Mouse (Mus musculus): ENCODE measurements around the gene Eefsec. TPM values are rescaled to one million over a fixed set of nuclear protein-coding genes. Genes with fewer than 3 reads are reported as not detected.

Eefsec gene
- 33.7 and 39.6 TPM in 2 replicates for polyA plus RNA-seq (2014; fragmentation: Nextera tagmentation; extraction: Ambion mirVana)

GRCm38 (mm10) chr6:88446063-88447002, at the start of gene Eefsec:
Gene Eefsec (minus strand): TSS chr6:88446539.
- no peaks in the 10 kb centered on the region for H3K36me3 ChIP-seq (ENCODE audit: control insufficient read depth, insufficient read depth, low read length)
- H3K27me3 ChIP-seq (ENCODE audit: control insufficient read depth, insufficient read depth, low read length), result no peaks in the 10 kb centered on the region
- WGBS, result 2% methylated on average over 72 of the region's 72 CpGs

GRCm38 (mm10) chr6:88493712-88494111, 47.4 kb upstream of the Eefsec start:
- no peak for ATAC-seq (ENCODE audit: low FRiP score)
- no peaks in the 10 kb centered on the region for H3K4me1 ChIP-seq (ENCODE audit: control insufficient read depth, insufficient read depth, low read length)
- no peak overlapping the region for H3K4me2 ChIP-seq
- H3K9me3 ChIP-seq (ENCODE audit: control insufficient read depth, low read length), result no peaks in the 10 kb centered on the region
- no peak overlapping the region for H3K4me3 ChIP-seq (ENCODE audit: low read depth, low read length)
- WGBS, result 93% methylated on average over 6 of the region's 6 CpGs
- DNase-seq (ENCODE audit: low spot score, missing footprints), result no peak
- H3K36me3 ChIP-seq (ENCODE audit: control insufficient read depth, insufficient read depth, low read length), result peaks cover 8% of the 10 kb centered on the region
- H3K27me3 ChIP-seq (ENCODE audit: control insufficient read depth, insufficient read depth, low read length), result no peaks in the 10 kb centered on the region
- no peak overlapping the region for H3K9ac ChIP-seq (ENCODE audit: low read length)
- H3K27ac ChIP-seq (ENCODE audit: low read depth, low read length), result no peak overlapping the region

More at GRCm38 (mm10) chr6:88446063-88447002, at the start of gene Eefsec:
- Histone ChIP-seq H3K4me2 (peak within 1 kb of the TSS; percentile 81), H3K4me3 (ENCODE audit: low read depth, low read length) (peak within 1 kb of the TSS; percentile 82), H3K4me1 (ENCODE audit: control insufficient read depth, insufficient read depth, low read length) (peaks cover 9% of the 10 kb centered on the region; the same call in 1 of the 2 replicates), H3K9ac (ENCODE audit: low read length) (peak within 1 kb of the TSS; percentile 92), H3K27ac (ENCODE audit: low read depth, low read length) (peak within 1 kb of the TSS; percentile 44; the same call in 1 of the 2 replicates), H3K9me3 (ENCODE audit: control insufficient read depth, low read length) (no peaks in the 10 kb centered on the region)
- peak; percentile 91 for ATAC-seq (ENCODE audit: low FRiP score)
- DNase-seq (ENCODE audit: low spot score, missing footprints), result peak; percentile 97

- WGBS, result 96% methylated on average over 12 of the region's 12 CpGs
- peaks cover 5% of the 10 kb centered on the region for H3K36me3 ChIP-seq (ENCODE audit: control insufficient read depth, insufficient read depth, low read length)
- no peak overlapping the region for H3K4me3 ChIP-seq (ENCODE audit: low read depth, low read length)
- no peak for DNase-seq (ENCODE audit: low spot score, missing footprints)
- H3K27me3 ChIP-seq (ENCODE audit: control insufficient read depth, insufficient read depth, low read length), result no peaks in the 10 kb centered on the region
- ATAC-seq (ENCODE audit: low FRiP score), result no peak
- H3K27ac ChIP-seq (ENCODE audit: low read depth, low read length), result no peak overlapping the region
- H3K4me2 ChIP-seq, result no peak overlapping the region
- H3K4me1 ChIP-seq (ENCODE audit: control insufficient read depth, insufficient read depth, low read length), result no peaks in the 10 kb centered on the region
- H3K9me3 ChIP-seq (ENCODE audit: control insufficient read depth, low read length), result no peaks in the 10 kb centered on the region
- H3K9ac ChIP-seq (ENCODE audit: low read length), result no peak overlapping the region
Observed at GRCm38 (mm10) chr6:88490629-88491354, 44.5 kb upstream of the Eefsec start.

- Histone ChIP-seq H3K9ac (ENCODE audit: low read length) (no peak overlapping the region), H3K4me3 (ENCODE audit: low read depth, low read length) (no peak overlapping the region), H3K9me3 (ENCODE audit: control insufficient read depth, low read length) (no peaks in the 10 kb centered on the region), H3K36me3 (ENCODE audit: control insufficient read depth, insufficient read depth, low read length) (peaks cover 8% of the 10 kb centered on the region), H3K27me3 (ENCODE audit: control insufficient read depth, insufficient read depth, low read length) (no peaks in the 10 kb centered on the region), H3K27ac (ENCODE audit: low read depth, low read length) (no peak overlapping the region), H3K4me1 (ENCODE audit: control insufficient read depth, insufficient read depth, low read length) (no peaks in the 10 kb centered on the region), H3K4me2 (no peak overlapping the region)
- 87% methylated on average over 6 of the region's 6 CpGs for WGBS
- DNase-seq (ENCODE audit: low spot score, missing footprints) (peak; percentile 60), ATAC-seq (ENCODE audit: low FRiP score) (no peak)
Observed at GRCm38 (mm10) chr6:88489834-88490233, 43.5 kb upstream of the Eefsec start.

GRCm38 (mm10) chr6:88489026-88489425, 42.7 kb upstream of the Eefsec start:
- H3K4me3 ChIP-seq (ENCODE audit: low read depth, low read length), result no peak overlapping the region
- H3K4me1 ChIP-seq (ENCODE audit: control insufficient read depth, insufficient read depth, low read length), result no peaks in the 10 kb centered on the region
- no peak overlapping the region for H3K27ac ChIP-seq (ENCODE audit: low read depth, low read length)
- H3K4me2 ChIP-seq, result no peak overlapping the region
- H3K27me3 ChIP-seq (ENCODE audit: control insufficient read depth, insufficient read depth, low read length), result no peaks in the 10 kb centered on the region
- H3K9ac ChIP-seq (ENCODE audit: low read length), result no peak overlapping the region
- no peak for ATAC-seq (ENCODE audit: low FRiP score)
- 91% methylated on average over 7 of the region's 7 CpGs for WGBS
- peaks cover 8% of the 10 kb centered on the region for H3K36me3 ChIP-seq (ENCODE audit: control insufficient read depth, insufficient read depth, low read length)
- DNase-seq (ENCODE audit: low spot score, missing footprints), result no peak
- no peaks in the 10 kb centered on the region for H3K9me3 ChIP-seq (ENCODE audit: control insufficient read depth, low read length)

- H3K27ac ChIP-seq (ENCODE audit: low read depth, low read length), result no peak overlapping the region
- H3K4me1 ChIP-seq (ENCODE audit: control insufficient read depth, insufficient read depth, low read length), result no peaks in the 10 kb centered on the region
- H3K27me3 ChIP-seq (ENCODE audit: control insufficient read depth, insufficient read depth, low read length), result no peaks in the 10 kb centered on the region
- H3K9ac ChIP-seq (ENCODE audit: low read length), result no peak overlapping the region
- DNase-seq (ENCODE audit: low spot score, missing footprints) (no peak), ATAC-seq (ENCODE audit: low FRiP score) (no peak)
- H3K36me3 ChIP-seq (ENCODE audit: control insufficient read depth, insufficient read depth, low read length), result peaks cover 11% of the 10 kb centered on the region
- WGBS, result 87% methylated on average over 8 of the region's 8 CpGs
- H3K4me3 ChIP-seq (ENCODE audit: low read depth, low read length), result no peak overlapping the region
- no peaks in the 10 kb centered on the region for H3K9me3 ChIP-seq (ENCODE audit: control insufficient read depth, low read length)
- no peak overlapping the region for H3K4me2 ChIP-seq
Observed at GRCm38 (mm10) chr6:88486893-88487292, 40.6 kb upstream of the Eefsec start.

- H3K9ac ChIP-seq (ENCODE audit: low read length), result no peak overlapping the region
- no peak overlapping the region for H3K27ac ChIP-seq (ENCODE audit: low read depth, low read length)
- no peak overlapping the region for H3K4me2 ChIP-seq
- H3K36me3 ChIP-seq (ENCODE audit: control insufficient read depth, insufficient read depth, low read length), result peaks cover 11% of the 10 kb centered on the region
- no peaks in the 10 kb centered on the region for H3K4me1 ChIP-seq (ENCODE audit: control insufficient read depth, insufficient read depth, low read length)
- H3K9me3 ChIP-seq (ENCODE audit: control insufficient read depth, low read length), result no peaks in the 10 kb centered on the region
- DNase-seq (ENCODE audit: low spot score, missing footprints) (no peak), ATAC-seq (ENCODE audit: low FRiP score) (no peak)
- WGBS, result 91% methylated on average over 6 of the region's 6 CpGs
- H3K27me3 ChIP-seq (ENCODE audit: control insufficient read depth, insufficient read depth, low read length), result no peaks in the 10 kb centered on the region
- H3K4me3 ChIP-seq (ENCODE audit: low read depth, low read length), result no peak overlapping the region
Observed at GRCm38 (mm10) chr6:88485378-88485777, 39.0 kb upstream of the Eefsec start.

- Histone ChIP-seq H3K4me3 (ENCODE audit: low read depth, low read length) (no peak overlapping the region), H3K4me2 (no peak overlapping the region), H3K4me1 (ENCODE audit: control insufficient read depth, insufficient read depth, low read length) (no peaks in the 10 kb centered on the region), H3K27ac (ENCODE audit: low read depth, low read length) (no peak overlapping the region), H3K9ac (ENCODE audit: low read length) (no peak overlapping the region), H3K36me3 (ENCODE audit: control insufficient read depth, insufficient read depth, low read length) (peaks cover 19% of the 10 kb centered on the region), H3K27me3 (ENCODE audit: control insufficient read depth, insufficient read depth, low read length) (no peaks in the 10 kb centered on the region), H3K9me3 (ENCODE audit: control insufficient read depth, low read length) (no peaks in the 10 kb centered on the region)
- ATAC-seq (ENCODE audit: low FRiP score) (no peak), DNase-seq (ENCODE audit: low spot score, missing footprints) (no peak)
Observed at GRCm38 (mm10) chr6:88483913-88484312, 37.6 kb upstream of the Eefsec start.

GRCm38 (mm10) chr6:88483111-88483510, 36.8 kb upstream of the Eefsec start:
- no peak overlapping the region for H3K4me3 ChIP-seq (ENCODE audit: low read depth, low read length)
- WGBS, result 87% methylated on average over 7 of the region's 7 CpGs
- no peak overlapping the region for H3K4me2 ChIP-seq
- H3K4me1 ChIP-seq (ENCODE audit: control insufficient read depth, insufficient read depth, low read length), result no peaks in the 10 kb centered on the region
- H3K9me3 ChIP-seq (ENCODE audit: control insufficient read depth, low read length), result no peaks in the 10 kb centered on the region
- H3K27me3 ChIP-seq (ENCODE audit: control insufficient read depth, insufficient read depth, low read length), result no peaks in the 10 kb centered on the region
- no peak overlapping the region for H3K9ac ChIP-seq (ENCODE audit: low read length)
- DNase-seq (ENCODE audit: low spot score, missing footprints), result no peak
- H3K27ac ChIP-seq (ENCODE audit: low read depth, low read length), result no peak overlapping the region
- H3K36me3 ChIP-seq (ENCODE audit: control insufficient read depth, insufficient read depth, low read length), result peaks cover 19% of the 10 kb centered on the region
- no peak for ATAC-seq (ENCODE audit: low FRiP score)
